Mouse (Mus musculus): ENCODE results near the gene Fktn. TPM values are rescaled to one million over a fixed set of nuclear protein-coding genes. Genes with fewer than 3 reads are reported as not detected.
A peak's percentile ranks its signal among the peaks of the same experiment; 100 is the strongest.

The Fktn gene
- total RNA-seq, 1 experiment from 2014 or later = 4.6 TPM

DNA sequence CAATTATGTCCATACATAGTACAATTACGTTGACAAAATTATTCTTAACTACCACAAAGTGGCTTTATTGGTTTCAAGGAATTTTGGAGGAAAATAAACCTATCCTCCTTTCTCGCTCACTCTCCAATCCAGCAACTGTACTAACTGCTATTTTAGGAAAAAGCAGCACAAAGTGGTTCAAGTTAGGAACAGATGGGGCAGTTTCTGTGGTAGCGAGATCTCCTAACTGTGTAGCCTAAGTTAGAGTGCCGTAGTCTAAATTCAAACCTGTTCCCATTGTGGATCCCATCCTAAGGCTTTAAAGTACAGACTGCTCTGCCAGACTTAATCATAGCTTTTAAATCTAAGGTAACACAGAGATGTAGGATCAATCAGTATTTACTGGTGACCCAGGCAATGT is 45.0 kb downstream of the Fktn start:
- no peak for ATAC-seq (replicated peaks in 1 of 2; ENCODE audit: insufficient read depth in 1 of 2, low FRiP score in 2 of 2, low TSS enrichment in 1 of 2, low read depth in 1 of 2, poor library complexity in 2 of 2, severe bottlenecking in 2 of 2)

DNA sequence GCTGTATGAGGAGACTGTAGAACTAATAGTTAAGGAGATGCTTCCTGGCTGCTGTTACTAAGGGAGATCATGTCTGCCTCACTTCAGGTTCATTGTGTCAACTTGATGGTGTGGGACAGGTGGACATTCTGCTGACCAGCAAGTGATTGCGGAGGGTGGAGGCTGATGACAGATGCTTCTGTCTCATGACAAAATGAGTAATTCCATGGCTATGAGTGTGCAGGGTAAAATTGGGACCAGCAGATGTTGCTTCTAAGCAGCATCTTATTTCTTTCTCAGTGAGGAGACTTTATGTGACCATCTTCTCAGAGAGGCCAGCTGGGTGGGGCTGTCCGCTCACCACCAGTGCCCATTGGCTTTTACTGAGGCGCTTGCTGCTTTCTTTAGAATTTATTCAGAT is 45.9 kb downstream of the Fktn start:
- ATAC-seq (replicated peaks in 1 of 2; ENCODE audit: insufficient read depth in 1 of 2, low FRiP score in 2 of 2, low TSS enrichment in 1 of 2, low read depth in 1 of 2, poor library complexity in 2 of 2, severe bottlenecking in 2 of 2) = no peak

DNA sequence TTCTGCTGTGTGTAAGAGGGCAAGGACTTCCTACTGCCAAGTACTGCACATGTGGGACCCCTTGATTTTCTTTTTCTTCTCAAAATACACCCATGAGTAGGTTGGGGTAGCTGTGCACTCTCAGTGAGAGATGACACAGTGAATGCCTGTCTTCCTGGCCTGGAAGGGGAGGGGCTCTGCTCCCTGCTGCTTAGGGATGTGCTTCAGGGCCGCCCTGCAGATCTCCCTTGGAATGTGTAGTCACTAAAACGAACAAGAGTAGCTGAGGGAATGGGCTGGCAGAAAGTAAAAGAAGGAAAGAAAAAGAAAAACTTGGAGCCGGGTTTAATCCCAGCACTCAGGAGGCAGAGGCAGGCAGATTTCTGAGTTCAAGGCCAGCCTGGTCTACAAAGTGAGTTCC is 48.7 kb downstream of the Fktn start:
- ATAC-seq (replicated peaks in 1 of 2; ENCODE audit: insufficient read depth in 1 of 2, low FRiP score in 2 of 2, low TSS enrichment in 1 of 2, low read depth in 1 of 2, poor library complexity in 2 of 2, severe bottlenecking in 2 of 2) = no peak

DNA sequence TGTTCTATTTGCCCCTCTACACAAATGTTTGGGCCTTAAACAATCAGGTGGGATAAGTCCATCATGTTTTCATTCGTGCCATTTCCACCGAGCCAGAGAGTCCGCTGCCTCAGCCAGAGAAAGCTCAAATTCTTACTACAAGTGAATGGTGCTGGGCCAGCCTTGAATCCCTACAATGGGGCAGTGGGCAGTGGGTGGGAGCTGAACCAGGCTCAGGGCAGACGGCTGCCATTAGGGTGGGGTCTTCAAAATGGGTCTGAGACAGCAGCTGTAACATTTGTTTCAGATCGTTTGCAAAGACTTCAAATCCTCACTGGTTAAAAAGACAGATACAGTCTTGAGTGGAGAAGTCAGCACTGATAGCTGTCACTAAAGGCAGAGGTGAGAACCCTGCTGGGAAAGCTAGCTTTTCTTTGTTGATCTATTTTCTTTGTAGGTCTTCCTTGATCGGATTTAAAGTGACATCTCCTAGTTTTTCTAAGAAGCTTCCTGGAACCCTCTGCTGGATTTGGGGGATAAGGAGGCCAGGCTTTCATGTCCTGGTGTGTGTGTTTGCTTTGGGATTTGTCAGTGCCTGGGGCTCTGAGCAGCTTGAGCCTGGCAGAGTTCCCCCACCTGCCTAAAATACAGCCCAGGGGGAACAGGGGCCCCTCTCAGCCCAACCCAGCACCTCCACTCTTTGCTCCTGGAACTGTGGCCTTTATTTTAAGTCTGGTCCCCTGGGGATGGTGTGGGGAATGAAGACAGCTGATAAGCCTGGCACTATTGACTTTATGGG is 57.3 kb downstream of the Fktn start:
- ATAC-seq (replicated peaks in 1 of 2; ENCODE audit: insufficient read depth in 1 of 2, low FRiP score in 2 of 2, low TSS enrichment in 1 of 2, low read depth in 1 of 2, poor library complexity in 2 of 2, severe bottlenecking in 2 of 2) = no peak

DNA sequence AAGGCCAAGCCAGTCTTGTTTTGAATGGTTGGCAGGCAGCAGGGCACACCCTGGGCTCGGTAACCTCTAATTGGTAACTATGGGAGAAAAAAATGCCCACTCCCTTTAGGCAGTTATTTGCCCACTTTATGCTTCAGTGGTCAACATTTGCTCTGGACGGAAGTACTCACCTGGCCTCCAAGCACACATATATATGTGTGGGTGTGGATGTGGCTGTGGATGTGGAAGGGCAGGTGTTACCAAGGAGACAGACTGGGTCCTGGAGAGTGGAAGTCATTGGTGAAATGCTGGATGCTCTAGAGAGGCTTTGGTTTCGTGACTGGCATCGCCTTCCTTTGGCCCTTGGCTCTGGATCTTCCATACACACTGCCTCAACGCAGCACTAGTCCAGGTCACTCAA is 58.2 kb downstream of the Fktn start:
- ATAC-seq (replicated peaks in 1 of 2; ENCODE audit: insufficient read depth in 1 of 2, low FRiP score in 2 of 2, low TSS enrichment in 1 of 2, low read depth in 1 of 2, poor library complexity in 2 of 2, severe bottlenecking in 2 of 2) = no peak

DNA sequence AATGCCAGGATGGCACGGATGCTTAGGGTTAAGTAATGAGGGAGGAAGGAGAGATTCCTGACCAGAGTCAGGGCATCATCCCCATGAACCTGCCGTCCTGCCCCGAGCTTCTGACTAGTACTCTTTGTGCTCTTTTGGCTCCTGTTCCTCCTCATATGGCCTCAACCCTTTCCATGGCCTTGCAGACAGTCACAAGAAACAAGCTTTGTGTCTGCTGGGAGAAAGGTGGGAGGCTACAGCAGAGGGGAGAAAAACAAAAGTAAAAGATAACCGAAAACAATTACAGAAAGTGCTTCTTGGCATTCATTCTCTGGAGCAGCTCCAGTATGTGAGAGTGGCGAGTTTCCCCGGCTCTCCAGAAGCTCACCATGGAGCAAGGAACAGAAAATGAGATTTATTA is 60.1 kb downstream of the Fktn start:
- no peak for ATAC-seq (replicated peaks in 1 of 2; ENCODE audit: insufficient read depth in 1 of 2, low FRiP score in 2 of 2, low TSS enrichment in 1 of 2, low read depth in 1 of 2, poor library complexity in 2 of 2, severe bottlenecking in 2 of 2)

DNA sequence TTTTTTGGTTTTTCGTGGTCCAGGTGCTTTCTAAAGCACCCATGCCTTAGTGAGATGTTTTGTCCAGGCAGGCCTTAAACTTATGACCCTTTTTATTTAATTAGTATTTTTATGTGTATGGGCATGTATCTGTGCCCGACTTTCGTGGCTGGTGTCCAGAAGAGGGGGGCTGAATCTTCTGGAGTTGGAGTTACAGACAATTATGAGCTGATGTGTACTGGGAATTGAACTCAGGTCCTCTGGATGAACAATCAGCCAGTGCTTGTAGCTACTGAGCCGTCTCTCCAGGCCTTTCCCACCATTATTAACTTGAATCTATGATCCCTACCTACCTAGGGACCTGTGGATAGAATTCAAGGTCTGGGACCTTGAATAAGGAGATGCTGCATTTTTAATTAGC is 67.6 kb downstream of the Fktn start:
- no peak for ATAC-seq (replicated peaks in 1 of 2; ENCODE audit: insufficient read depth in 1 of 2, low FRiP score in 2 of 2, low TSS enrichment in 1 of 2, low read depth in 1 of 2, poor library complexity in 2 of 2, severe bottlenecking in 2 of 2)

DNA sequence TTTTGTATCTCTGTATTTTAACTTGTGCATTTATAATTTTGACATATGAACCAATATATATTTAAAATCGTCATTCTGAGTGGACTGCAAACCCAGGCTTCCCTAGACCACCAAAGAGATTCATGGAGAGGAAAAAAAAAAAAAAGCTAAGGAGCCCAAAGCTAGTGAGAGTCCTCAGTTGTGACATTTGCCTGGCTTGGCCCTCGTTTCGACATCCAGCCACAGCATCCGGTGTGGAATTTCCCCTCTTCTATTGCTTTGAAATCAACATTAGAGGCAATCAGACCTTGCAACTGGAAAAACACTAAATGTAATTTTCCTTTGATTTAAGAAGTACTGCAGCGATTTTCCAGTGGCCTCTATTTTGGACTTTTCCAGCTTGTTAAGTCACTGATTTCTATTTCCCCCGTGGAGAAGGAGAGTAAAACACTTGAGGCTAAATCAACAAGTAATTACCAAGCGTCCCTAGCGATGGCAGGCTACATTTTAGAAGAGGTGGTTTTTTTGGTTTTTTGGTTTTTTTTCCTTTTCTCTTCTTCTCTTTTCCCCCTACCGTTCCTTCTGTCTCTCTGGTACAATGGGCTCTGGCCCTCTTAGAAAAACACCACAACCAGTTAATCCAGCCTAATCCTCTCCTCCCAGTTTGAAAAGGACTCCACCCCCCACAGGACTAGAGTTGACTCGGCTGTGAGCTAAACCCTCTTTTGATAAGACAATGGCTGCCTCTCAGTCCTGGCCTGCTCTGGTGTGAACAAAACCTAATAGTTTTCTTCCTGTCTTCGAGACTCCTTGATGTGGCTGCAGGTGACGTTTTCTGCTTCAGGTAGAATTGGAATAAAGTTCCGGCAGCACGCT is 68.6 kb downstream of the Fktn start:
- peak in 1 of 2 experiments; percentile 36; a peak in 1 of 4 replicates for ATAC-seq (replicated peaks in 1 of 2; ENCODE audit: insufficient read depth in 1 of 2, low FRiP score in 2 of 2, low TSS enrichment in 1 of 2, low read depth in 1 of 2, poor library complexity in 2 of 2, severe bottlenecking in 2 of 2)

DNA sequence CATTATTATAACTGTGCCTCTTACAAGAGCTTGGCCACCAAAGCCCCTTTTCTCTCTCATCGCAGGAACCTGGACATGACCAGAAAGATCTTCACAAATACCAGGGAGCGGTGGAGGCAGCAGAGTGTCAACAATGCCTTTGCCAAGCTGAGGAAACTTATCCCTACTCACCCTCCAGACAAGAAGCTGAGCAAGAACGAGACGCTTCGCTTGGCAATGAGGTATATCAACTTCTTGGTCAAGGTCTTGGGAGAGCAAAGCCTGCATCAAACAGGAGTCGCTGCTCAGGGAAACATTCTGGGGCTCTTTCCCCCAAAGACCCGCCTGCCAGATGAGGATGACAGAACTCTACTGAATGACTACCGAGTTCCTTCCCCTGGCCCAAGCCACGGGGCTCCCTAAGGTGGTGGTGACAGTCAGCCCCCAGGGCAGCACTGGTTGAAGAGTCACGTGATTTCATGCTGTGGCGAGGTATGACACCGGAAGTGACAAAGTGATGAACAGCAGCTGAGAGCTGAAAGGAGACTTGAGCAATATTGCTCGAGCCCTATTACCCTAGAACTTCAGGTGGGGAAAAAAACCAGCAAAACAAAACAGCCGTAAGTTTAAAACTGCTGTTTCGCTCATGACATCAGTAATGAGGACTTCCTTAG is 72.1 kb downstream of the Fktn start:
- ATAC-seq (replicated peaks in 1 of 2; ENCODE audit: insufficient read depth in 1 of 2, low FRiP score in 2 of 2, low TSS enrichment in 1 of 2, low read depth in 1 of 2, poor library complexity in 2 of 2, severe bottlenecking in 2 of 2) = peak; percentile 42 to 64; a peak in 1 of 4 replicates

DNA sequence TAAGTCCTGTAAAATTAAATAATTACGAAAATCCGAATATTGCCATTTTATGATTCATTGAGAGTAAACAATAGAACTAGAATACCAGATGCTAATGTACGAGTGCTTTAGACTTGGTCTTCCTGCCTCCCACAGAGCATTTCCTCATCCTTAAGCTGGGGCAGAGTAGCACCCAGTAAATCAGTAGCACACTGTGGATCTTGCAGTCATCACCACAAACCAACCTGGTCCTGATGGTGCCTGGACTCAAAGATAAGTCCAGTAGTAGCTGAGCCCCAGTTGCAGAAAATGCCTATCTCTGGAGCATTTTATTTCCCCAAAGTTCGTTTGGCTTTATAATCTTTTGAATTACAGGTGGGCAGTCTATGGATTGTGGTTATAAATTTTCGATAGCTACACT is 73.1 kb downstream of the Fktn start:
- ATAC-seq (replicated peaks in 1 of 2; ENCODE audit: insufficient read depth in 1 of 2, low FRiP score in 2 of 2, low TSS enrichment in 1 of 2, low read depth in 1 of 2, poor library complexity in 2 of 2, severe bottlenecking in 2 of 2) = no peak

DNA sequence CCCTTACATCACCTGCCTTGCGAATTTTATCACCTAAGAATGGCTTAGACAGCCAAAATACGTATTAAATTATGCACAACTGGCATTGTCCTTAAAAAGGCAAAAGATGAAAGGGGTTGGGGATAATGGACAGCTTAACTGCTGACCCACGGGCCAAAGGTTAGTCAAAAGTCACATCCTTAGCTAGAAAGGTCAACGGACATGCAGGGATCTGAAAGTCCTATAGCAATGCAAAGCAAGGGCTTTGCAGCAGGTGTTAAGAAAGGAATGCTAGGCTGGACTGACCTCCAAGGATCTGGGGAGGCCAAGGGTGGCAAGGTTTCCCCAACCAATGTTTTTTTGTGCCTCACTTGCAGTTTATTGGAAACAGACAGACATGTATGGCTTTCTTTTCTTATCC is 75.5 kb downstream of the Fktn start:
- no peak for ATAC-seq (replicated peaks in 1 of 2; ENCODE audit: insufficient read depth in 1 of 2, low FRiP score in 2 of 2, low TSS enrichment in 1 of 2, low read depth in 1 of 2, poor library complexity in 2 of 2, severe bottlenecking in 2 of 2)

DNA sequence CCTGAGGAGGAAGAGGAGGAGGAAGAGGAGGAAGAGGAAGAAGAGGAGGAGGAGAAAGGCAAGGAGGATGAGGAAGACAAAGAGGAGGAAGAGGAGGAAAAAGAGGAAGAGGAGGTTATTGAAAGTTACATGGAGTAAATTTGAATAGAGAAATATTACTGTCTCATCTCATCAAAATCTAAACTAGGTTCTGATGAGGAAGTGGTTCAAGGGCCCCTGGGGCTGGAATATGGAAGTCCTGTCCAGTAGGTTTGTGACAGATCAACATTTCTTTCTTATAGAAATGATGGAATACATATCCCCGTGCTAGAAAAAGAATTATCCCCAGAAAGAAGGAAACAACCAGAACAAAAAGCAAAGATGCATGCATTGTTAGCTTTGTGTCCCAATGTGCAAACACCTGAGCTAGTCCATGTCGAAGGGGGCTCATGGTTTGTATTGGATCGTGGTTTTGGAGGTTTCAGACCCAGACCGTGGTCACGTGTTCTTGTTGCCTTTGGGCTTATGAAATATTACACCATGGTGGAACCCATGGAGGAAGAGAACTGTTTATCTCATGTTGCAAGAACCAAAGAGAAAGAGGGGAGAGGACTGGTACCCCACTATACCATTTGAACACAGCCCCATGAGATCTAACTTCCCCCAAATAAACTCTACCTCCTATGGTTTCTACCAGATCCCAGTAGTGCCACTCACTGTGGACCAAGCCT is 80.6 kb downstream of the Fktn start:
- ATAC-seq (replicated peaks in 1 of 2; ENCODE audit: insufficient read depth in 1 of 2, low FRiP score in 2 of 2, low TSS enrichment in 1 of 2, low read depth in 1 of 2, poor library complexity in 2 of 2, severe bottlenecking in 2 of 2) = peak in 1 of 2 experiments; percentile 14; a peak in 1 of 4 replicates

DNA sequence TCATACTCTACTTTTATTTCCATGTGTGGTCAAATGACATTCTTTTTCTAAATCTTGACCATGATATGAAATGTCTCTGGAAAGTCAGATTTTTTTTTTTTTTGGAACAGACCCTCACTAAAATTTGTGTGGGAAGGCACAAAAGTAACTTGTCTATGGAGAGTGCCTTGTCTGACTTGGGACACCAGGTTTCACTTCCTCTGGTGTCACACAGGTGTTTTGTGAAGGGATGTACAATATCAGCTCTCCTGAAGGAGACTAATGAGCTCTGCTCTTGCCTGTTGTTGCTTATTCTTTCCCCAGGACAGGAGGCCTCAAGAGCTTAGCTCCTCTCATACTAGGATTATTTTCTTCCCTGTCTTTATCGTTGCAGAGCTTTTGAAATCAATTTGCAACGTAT is 81.3 kb downstream of the Fktn start:
- ATAC-seq (replicated peaks in 1 of 2; ENCODE audit: insufficient read depth in 1 of 2, low FRiP score in 2 of 2, low TSS enrichment in 1 of 2, low read depth in 1 of 2, poor library complexity in 2 of 2, severe bottlenecking in 2 of 2) = no peak

DNA sequence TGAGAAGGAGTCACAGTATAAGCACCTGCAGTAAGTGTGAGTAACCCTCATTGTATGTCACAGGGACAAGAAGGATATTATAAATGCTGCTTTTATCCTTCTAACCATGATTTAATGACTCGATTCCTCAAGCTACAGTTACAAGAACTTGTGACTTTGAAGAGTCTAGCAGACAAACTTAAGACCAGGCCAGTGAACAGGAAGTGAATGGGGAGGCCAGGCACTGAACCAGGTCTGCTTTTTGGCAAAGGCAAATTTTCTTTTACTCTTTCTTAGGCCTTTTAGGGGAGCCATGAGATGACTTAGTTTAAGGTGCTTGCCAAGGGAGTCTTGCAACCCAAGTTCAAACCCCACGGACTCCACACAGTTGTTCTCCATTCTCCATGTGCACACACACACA is 81.9 kb downstream of the Fktn start:
- ATAC-seq (replicated peaks in 1 of 2; ENCODE audit: insufficient read depth in 1 of 2, low FRiP score in 2 of 2, low TSS enrichment in 1 of 2, low read depth in 1 of 2, poor library complexity in 2 of 2, severe bottlenecking in 2 of 2) = no peak

DNA sequence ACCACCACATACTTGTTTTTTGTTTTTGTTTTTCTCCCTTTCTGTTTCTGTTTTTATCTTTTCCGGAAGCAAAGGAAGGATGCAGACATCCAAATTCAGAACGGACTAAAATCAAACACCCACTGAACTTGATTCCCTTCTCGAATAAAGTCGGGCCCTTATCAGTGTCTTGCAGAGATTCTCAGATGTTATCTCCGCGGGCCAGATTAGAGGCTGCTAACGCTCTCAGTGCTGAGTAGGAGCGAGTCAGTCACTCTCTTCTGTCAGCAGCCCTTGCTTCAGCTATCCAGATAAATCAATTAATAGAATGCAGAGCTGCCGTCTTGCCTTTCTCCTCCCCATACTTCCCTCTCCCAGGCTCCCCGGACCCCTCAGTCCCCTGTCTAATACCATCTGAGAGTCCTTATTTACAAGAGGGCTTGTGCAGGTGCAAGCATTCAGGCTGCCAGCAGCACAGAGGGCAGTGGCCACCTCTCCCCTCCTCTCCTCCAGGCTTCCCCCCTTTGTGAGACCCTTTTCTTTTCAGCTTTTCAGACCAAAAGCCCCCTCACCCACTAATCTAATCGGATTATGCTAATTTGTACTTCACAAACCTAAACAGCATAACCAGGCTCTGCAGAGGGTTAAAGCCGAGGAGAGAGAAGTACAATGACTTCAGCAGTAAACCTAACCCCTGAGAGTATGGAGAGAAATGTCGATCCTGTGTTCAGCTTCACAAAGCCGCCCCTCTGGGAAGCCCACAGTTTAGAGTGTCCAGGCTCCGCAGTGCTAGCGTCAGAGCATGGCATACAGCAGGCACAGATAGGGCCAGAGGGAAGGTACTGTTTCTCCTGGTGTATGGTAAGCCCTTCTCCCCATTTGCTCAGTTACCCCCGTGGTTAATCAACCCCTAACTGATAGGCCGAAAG is 83.3 kb downstream of the Fktn start:
- ATAC-seq (replicated peaks in 1 of 2; ENCODE audit: insufficient read depth in 1 of 2, low FRiP score in 2 of 2, low TSS enrichment in 1 of 2, low read depth in 1 of 2, poor library complexity in 2 of 2, severe bottlenecking in 2 of 2) = no peak

DNA sequence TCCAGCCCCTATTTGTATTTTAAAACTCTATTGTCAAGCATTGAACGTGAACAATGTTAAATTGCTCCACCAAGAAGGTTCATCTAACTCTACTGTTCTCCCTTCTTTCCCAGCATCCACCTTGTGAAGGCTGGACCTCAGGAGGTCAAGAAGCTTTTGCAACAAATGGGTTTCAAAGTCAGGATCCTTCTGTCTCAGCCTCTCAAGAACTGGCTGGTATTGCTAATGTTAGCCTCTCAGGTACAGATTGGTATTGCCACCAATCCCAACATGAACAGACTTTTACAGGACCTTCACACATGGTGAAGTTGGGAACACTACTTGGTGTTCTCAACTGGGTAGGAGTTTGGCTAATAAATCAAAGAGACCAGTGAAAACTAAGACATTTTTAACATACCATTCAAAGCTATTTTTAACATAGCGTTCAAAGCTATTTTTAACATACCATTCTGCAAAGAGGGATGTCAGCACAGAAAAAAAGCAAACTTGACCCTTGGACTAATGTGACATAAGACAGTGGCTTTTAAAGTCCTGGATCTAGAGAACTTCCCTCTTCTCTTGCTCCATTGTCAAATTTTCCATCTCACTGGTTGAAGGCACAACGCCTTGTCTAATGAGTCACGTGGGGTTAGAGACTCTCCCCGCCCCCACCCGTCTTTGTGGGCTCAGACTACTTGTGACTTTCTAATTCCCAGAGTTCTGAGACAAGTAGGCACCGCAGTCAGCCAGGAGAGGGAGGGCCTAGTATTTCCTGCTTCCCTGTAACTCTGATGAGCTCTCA is 85.3 kb downstream of the Fktn start:
- ATAC-seq (replicated peaks in 1 of 2; ENCODE audit: insufficient read depth in 1 of 2, low FRiP score in 2 of 2, low TSS enrichment in 1 of 2, low read depth in 1 of 2, poor library complexity in 2 of 2, severe bottlenecking in 2 of 2) = no peak

Data from hematopoietic stem cell, adult 5-6 weeks (primary cell).